Mouse (Mus musculus): ENCODE measurements at regions not wholly inside any gene's neighbourhood (a gene's known extent, or its start where the extent isn't known, plus 50 kb on each side); places are given as distances from the start of the nearest gene placed in this dataset.

GRCm38 (mm10) chr12:25393501-25393900 is 296.6 kb upstream of the Id2 start:
- intact Hi-C loops (cut with DNase I) = no loop called here
- DNase-seq (ENCODE audit: extremely low spot score in 1 of 2, low spot score in 2 of 2) = no peak

GRCm38 (mm10) chr12:25389202-25389601 is 292.3 kb upstream of the Id2 start:
- intact Hi-C loops (cut with DNase I) = no loop called here
- DNase-seq (ENCODE audit: extremely low spot score in 1 of 2, low spot score in 2 of 2) = no peak

- intact Hi-C loops (cut with DNase I) = no loop called here
- no peak for DNase-seq (ENCODE audit: extremely low spot score in 1 of 2, low spot score in 2 of 2)
These were observed 290.9 kb upstream of the Id2 start for GRCm38 (mm10) chr12:25387791-25388280.

- intact Hi-C loops (cut with DNase I) = no loop called here
- no peak for DNase-seq (ENCODE audit: extremely low spot score in 1 of 2, low spot score in 2 of 2)
These were observed 286.0 kb upstream of the Id2 start for GRCm38 (mm10) chr12:25382961-25383360.

GRCm38 (mm10) chr12:25382475-25382874 is 285.5 kb upstream of the Id2 start:
- no peak for DNase-seq (ENCODE audit: extremely low spot score in 1 of 2, low spot score in 2 of 2)
- intact Hi-C loops (cut with DNase I) = no loop called here

- no peak for DNase-seq (ENCODE audit: extremely low spot score in 1 of 2, low spot score in 2 of 2)
- intact Hi-C loops (cut with DNase I) = no loop called here
These were observed 284.7 kb upstream of the Id2 start for GRCm38 (mm10) chr12:25381619-25382018.

GRCm38 (mm10) chr12:25379996-25380395 is 283.1 kb upstream of the Id2 start:
- intact Hi-C loops (cut with DNase I) = no loop called here

GRCm38 (mm10) chr12:25379016-25379415 is 282.1 kb upstream of the Id2 start:
- intact Hi-C loops (cut with DNase I) = no loop called here
- no peak for DNase-seq (ENCODE audit: extremely low spot score in 1 of 2, low spot score in 2 of 2)

More at GRCm38 (mm10) chr12:25379996-25380395, 283.1 kb upstream of the Id2 start:
- DNase-seq (ENCODE audit: extremely low spot score in 1 of 2, low spot score in 2 of 2) = no peak

- DNase-seq (ENCODE audit: extremely low spot score in 1 of 2, low spot score in 2 of 2) = no peak
- intact Hi-C loops (cut with DNase I) = no loop called here
These were observed 281.2 kb upstream of the Id2 start for GRCm38 (mm10) chr12:25378036-25378645.

GRCm38 (mm10) chr12:25376451-25376850 is 279.5 kb upstream of the Id2 start:
- intact Hi-C loops (cut with DNase I) = no loop called here
- no peak for DNase-seq (ENCODE audit: extremely low spot score in 1 of 2, low spot score in 2 of 2)

- DNase-seq (ENCODE audit: extremely low spot score in 1 of 2, low spot score in 2 of 2) = no peak
- intact Hi-C loops (cut with DNase I) = no loop called here
These were observed 270.6 kb upstream of the Id2 start for GRCm38 (mm10) chr12:25367541-25367940.

- intact Hi-C loops (cut with DNase I) = no loop called here
- DNase-seq (ENCODE audit: extremely low spot score in 1 of 2, low spot score in 2 of 2) = no peak
These were observed 268.8 kb upstream of the Id2 start for GRCm38 (mm10) chr12:25365600-25366267.

GRCm38 (mm10) chr12:25364966-25365568 is 268.1 kb upstream of the Id2 start:
- DNase-seq (ENCODE audit: extremely low spot score in 1 of 2, low spot score in 2 of 2) = no peak
- intact Hi-C loops (cut with DNase I) = no loop called here

- intact Hi-C loops (cut with DNase I) = no loop called here
- no peak for DNase-seq (ENCODE audit: extremely low spot score in 1 of 2, low spot score in 2 of 2)
These were observed 266.9 kb upstream of the Id2 start for GRCm38 (mm10) chr12:25363839-25364238.

GRCm38 (mm10) chr12:25363341-25363740 is 266.4 kb upstream of the Id2 start:
- intact Hi-C loops (cut with DNase I) = no loop called here

GRCm38 (mm10) chr12:25362771-25363170 is 265.8 kb upstream of the Id2 start:
- DNase-seq (ENCODE audit: extremely low spot score in 1 of 2, low spot score in 2 of 2) = no peak
- intact Hi-C loops (cut with DNase I) = no loop called here

More at GRCm38 (mm10) chr12:25363341-25363740, 266.4 kb upstream of the Id2 start:
- DNase-seq (ENCODE audit: extremely low spot score in 1 of 2, low spot score in 2 of 2) = no peak

- intact Hi-C loops (cut with DNase I) = no loop called here
- DNase-seq (ENCODE audit: extremely low spot score in 1 of 2, low spot score in 2 of 2) = no peak
These were observed 263.8 kb upstream of the Id2 start for GRCm38 (mm10) chr12:25360726-25361125.

GRCm38 (mm10) chr12:25359931-25360330 is 263.0 kb upstream of the Id2 start:
- intact Hi-C loops (cut with DNase I) = no loop called here
- no peak for DNase-seq (ENCODE audit: extremely low spot score in 1 of 2, low spot score in 2 of 2)

GRCm38 (mm10) chr12:25358846-25359525 is 262.0 kb upstream of the Id2 start:
- intact Hi-C loops (cut with DNase I) = no loop called here
- DNase-seq (ENCODE audit: extremely low spot score in 1 of 2, low spot score in 2 of 2) = no peak

- no peak for DNase-seq (ENCODE audit: extremely low spot score in 1 of 2, low spot score in 2 of 2)
- intact Hi-C loops (cut with DNase I) = no loop called here
These were observed 259.8 kb upstream of the Id2 start for GRCm38 (mm10) chr12:25356774-25357173.
